Mouse (Mus musculus) limb, embryonic 12.5 days (tissue): Measurements from ENCODE around the gene Gpa33. TPM values are rescaled to one million over a fixed set of nuclear protein-coding genes. Genes with fewer than 3 reads are reported as not detected.

Experiments used
- ATAC-seq: fragments of 200-750 bp; cut with Nextera tagmentation; 2 replicates; pipeline ENCODE4 v1.8.0; 2017; ENCODE audit warnings: low read depth, moderate TSS enrichment; ENCODE audit not compliant: insufficient number of reproducible peaks, insufficient read depth, low FRiP score, low TSS enrichment
- H3K27ac ChIP-seq: fragments of 300-500 bp; sonication (generic); 2 replicates; pipeline ENCODE4 v1.5.1; 2016; ENCODE audit warnings: mild to moderate bottlenecking, moderate library complexity
- H3K27me3 ChIP-seq: fragments of 300-500 bp; sonication (generic); 2 replicates; pipeline ENCODE4 v1.6.1; 2016; ENCODE audit warnings: mild to moderate bottlenecking, moderate library complexity
- H3K36me3 ChIP-seq: fragments of 300-500 bp; sonication (generic); 2 replicates; pipeline ENCODE4 v1.6.1; 2016; ENCODE audit warnings: mild to moderate bottlenecking, moderate library complexity
- H3K4me1 ChIP-seq: fragments of 300-500 bp; sonication (generic); replicated peaks from 2 replicates; pipeline ENCODE4 v1.6.1; 2016
- H3K4me2 ChIP-seq: fragments of 300-500 bp; sonication (generic); 2 replicates; pipeline ENCODE4 v1.6.1; 2016; ENCODE audit warnings: mild to moderate bottlenecking, moderate library complexity
- H3K4me3 ChIP-seq: fragments of 300-500 bp; sonication (generic); replicated peaks from 2 replicates; pipeline ENCODE4 v1.5.1; 2016; ENCODE audit warnings: mild to moderate bottlenecking
- H3K9ac ChIP-seq: fragments of 300-500 bp; sonication (generic); replicated peaks from 2 replicates; pipeline ENCODE4 v1.6.1; 2016; ENCODE audit warnings: mild to moderate bottlenecking, moderate library complexity
- H3K9me3 ChIP-seq: fragments of 300-500 bp; sonication (generic); 2 replicates; pipeline ENCODE4 v1.6.1; 2016; ENCODE audit warnings: mild to moderate bottlenecking, moderate library complexity
- WGBS: fragments of 180-500 bp; shearing (Covaris S2); methylation state at CpG from one replicate; pipeline ENCODE4 v1.1.7; 2016; 5-methylcytosine and 5-hydroxymethylcytosine counted together
- polyA plus RNA-seq: library from polyadenylated mRNA; unstranded; fragments of >200 nt; fragmentation: Nextera tagmentation; extraction: Ambion mirVana; gene quantifications from 2 replicates; pipeline ENCODE4 v1.2.1, GENCODE M21; 2016

Gene Gpa33
- polyA plus RNA-seq, 1 experiment from 2014 or later, result 0.33 TPM

DNA sequence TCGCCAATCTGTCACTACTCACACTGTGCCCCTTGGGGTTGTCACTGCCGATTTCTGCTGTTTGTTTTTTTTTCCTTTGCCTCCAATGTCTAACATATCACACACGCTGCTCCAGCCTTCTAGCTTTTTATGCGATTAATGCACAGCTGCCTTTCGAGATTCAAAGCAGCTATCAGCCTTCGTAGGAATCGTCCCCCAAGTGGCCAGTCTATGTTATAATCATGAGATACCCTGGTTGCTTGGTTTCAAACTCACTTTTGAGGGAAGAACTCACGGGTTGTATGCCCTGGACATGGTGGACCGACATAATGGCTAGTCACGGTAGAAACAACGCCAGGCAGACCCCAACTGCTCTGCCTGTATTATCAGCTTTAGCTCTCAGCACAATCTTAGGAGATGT, 21.3 kb downstream of the Gpa33 start:
- H3K4me1 ChIP-seq, result no peaks in the 10 kb centered on the region
- H3K27me3 ChIP-seq, result peaks cover 19% of the 10 kb centered on the region
- no peak overlapping the region for H3K9ac ChIP-seq
- no peak overlapping the region for H3K4me3 ChIP-seq
- no peak overlapping the region for H3K4me2 ChIP-seq
- WGBS, result 71% methylated on average over 11 of the region's 11 CpGs
- no peaks in the 10 kb centered on the region for H3K9me3 ChIP-seq
- H3K27ac ChIP-seq, result no peak overlapping the region
- no peak for ATAC-seq
- no peaks in the 10 kb centered on the region for H3K36me3 ChIP-seq

DNA sequence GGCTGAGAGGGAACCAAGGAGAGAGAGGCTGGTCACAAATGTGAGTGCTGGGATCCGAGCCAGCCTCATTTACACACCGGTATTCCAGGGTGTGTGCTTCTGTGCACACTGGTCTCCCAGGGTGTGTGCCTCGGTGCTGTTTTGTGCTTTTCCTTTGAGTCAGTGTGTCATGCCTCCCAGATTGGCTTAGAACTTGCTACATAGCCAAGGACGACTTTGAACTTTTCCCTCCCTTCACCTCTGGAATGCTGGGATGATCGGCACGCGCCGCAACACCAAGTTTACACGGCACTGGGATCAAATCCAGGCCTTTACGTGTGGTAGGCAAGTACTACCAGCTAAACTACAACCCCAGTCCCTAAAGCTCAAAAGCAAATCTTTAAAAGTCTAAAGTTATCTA, 22.0 kb downstream of the Gpa33 start:
- no peaks in the 10 kb centered on the region for H3K36me3 ChIP-seq
- 87% methylated on average over 10 of the region's 10 CpGs for WGBS

DNA sequence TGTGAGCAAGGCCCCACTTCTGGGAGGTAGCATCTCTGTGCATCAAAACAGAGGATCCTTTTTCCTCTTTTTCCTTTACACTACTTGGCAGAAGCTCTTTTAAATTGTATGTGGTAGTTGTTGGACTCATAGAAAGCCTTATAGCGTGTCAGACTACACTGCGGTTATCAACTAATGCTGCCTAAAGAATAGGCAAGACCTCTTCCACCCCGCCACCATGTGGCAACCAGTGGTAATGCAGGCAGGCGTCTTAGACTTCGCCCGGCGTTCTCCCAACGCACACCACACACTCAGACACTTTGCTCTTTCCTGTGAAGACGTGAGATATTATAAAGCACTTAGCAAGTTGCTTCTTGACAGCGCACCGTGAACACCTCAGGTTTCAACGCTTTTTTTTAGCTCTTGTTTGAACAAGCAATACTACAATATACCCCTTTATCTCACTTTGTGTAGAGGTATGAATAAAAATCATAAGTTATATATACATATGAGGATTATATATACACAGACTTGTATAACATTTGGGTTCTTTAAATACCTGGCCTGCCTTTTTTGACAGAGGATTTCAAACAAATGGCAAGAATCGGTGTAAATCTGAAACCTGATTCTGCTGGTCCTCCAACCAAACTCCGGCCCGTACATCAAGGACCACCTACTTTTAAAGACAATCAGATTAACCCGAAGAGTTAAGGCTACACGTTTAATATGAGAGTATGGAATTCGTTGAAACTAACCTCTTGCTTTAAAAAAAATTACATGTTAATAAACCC, 23.5 kb downstream of the Gpa33 start:
- no peak overlapping the region for H3K4me2 ChIP-seq
- no peaks in the 10 kb centered on the region for H3K4me1 ChIP-seq
- H3K9ac ChIP-seq, result no peak overlapping the region
- 13% methylated on average over 18 of the region's 18 CpGs for WGBS
- ATAC-seq, result no peak; the same call in 1 of the 2 replicates
- no peak overlapping the region for H3K4me3 ChIP-seq
- no peaks in the 10 kb centered on the region for H3K36me3 ChIP-seq
- peaks cover 28% of the 10 kb centered on the region for H3K27me3 ChIP-seq
- H3K9me3 ChIP-seq, result no peaks in the 10 kb centered on the region
- no peak overlapping the region for H3K27ac ChIP-seq

More for the DNA sequence above, 22.0 kb downstream of the Gpa33 start:
- Histone ChIP-seq H3K27ac (no peak overlapping the region), H3K4me2 (no peak overlapping the region), H3K27me3 (peaks cover 20% of the 10 kb centered on the region), H3K9ac (no peak overlapping the region), H3K9me3 (no peaks in the 10 kb centered on the region), H3K4me1 (no peaks in the 10 kb centered on the region), H3K4me3 (no peak overlapping the region)
- ATAC-seq, result no peak

DNA sequence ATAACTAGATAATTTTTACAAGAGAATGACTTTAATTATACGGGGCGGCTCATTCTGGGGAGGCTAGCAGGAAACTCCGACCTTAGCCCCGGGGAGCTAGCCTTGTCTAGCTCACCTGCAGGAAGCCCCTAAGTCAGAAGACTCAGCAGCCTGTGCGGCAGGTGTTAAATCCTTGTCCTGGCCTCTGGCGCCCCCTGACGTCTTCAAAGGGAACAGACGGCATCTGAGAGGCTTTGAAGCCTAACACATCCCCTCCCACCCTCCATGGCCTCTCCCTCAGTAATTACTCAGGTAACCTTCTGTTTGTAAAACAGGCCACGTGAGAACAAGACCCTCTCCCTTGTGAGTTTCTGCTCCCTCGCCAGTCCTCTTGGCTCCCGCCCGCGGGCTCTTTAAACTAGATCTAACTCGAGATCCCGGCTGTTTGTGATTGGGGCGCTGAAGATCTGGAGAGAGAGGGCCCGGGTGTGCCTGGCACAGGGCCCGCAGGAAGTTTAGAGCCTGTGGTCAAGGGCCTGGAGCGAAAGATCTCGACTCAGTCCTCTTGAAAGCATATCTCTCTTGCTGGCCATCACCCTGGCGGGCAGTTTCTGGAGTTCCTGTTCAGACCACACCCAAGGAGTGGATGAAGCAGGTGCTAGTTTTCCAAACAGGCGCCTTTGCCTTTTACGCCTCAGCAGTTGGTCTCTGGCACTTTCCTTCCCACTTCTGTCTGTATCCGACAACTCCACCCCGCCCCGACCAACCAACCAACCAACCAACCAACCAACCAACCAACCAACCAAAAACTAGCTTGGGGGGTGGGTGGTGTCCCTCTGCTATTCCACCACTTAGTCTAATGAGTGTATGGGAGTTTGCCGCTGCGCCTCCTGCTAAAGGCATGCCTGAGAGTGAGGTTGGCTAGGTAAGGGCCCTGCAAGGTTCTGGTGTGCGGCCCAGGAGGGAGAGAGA, 24.4 kb downstream of the Gpa33 start:
- peak overlapping the region; percentile 24 for H3K4me3 ChIP-seq
- H3K36me3 ChIP-seq, result no peaks in the 10 kb centered on the region
- WGBS, result 8% methylated on average over 29 of the region's 29 CpGs
- H3K4me2 ChIP-seq, result peak overlapping the region; percentile 50
- H3K9me3 ChIP-seq, result no peaks in the 10 kb centered on the region
- H3K9ac ChIP-seq, result no peak overlapping the region
- peaks cover 37% of the 10 kb centered on the region for H3K27me3 ChIP-seq
- ATAC-seq, result peak; percentile 26; the same call in 1 of the 2 replicates
- no peaks in the 10 kb centered on the region for H3K4me1 ChIP-seq
- H3K27ac ChIP-seq, result no peak overlapping the region

DNA sequence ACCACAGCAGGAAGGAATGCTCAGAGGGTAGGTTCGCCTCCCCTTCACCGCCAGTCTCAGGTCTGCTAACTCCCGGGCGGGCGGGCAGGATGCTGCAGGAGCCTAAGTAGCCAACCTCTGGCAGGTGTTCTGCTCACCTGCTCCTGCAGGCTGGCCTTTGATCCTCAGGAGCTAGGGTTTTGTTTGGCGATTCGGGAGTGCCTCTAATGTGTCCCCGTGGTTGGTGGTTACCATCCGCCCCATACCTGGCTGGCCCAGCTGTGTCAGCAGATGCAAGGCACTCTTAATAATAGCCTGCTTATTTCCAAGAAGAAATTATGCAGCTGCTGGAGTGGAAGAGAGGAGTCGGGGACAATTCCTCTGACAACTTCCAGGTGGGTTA, 25.1 kb downstream of the Gpa33 start:
- no peaks in the 10 kb centered on the region for H3K36me3 ChIP-seq

DNA sequence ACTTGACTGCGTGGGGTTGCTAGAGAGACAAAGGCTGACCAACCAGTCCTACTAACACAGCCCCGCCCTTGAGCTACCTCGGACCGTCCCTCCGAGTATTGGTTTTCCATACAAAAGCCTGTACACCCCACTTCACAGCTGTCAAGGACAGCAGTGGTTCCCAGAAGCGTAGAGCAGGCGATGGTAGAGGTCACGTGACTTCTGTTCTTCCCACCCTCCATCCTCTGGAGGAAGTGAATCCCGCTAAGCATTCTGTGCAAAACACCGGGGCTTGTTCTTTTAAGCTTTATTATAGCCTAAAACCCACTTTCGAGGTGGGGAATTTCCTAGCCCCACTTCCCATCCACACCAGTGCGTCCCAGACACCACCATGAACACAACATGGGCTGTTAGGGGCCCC, 27.7 kb downstream of the Gpa33 start:
- H3K9me3 ChIP-seq, result no peaks in the 10 kb centered on the region
- no peaks in the 10 kb centered on the region for H3K36me3 ChIP-seq
- WGBS, result 84% methylated on average over 12 of the region's 12 CpGs
- H3K27ac ChIP-seq, result no peak overlapping the region
- H3K27me3 ChIP-seq, result peaks cover 47% of the 10 kb centered on the region
- H3K4me2 ChIP-seq, result no peak overlapping the region
- H3K4me3 ChIP-seq, result no peak overlapping the region
- no peak overlapping the region for H3K9ac ChIP-seq
- H3K4me1 ChIP-seq, result no peaks in the 10 kb centered on the region
- ATAC-seq, result no peak

More for the DNA sequence above, 25.1 kb downstream of the Gpa33 start:
- Histone ChIP-seq H3K9me3 (no peaks in the 10 kb centered on the region), H3K27ac (no peak overlapping the region), H3K27me3 (peaks cover 43% of the 10 kb centered on the region), H3K4me3 (no peak overlapping the region), H3K4me2 (no peak overlapping the region), H3K9ac (no peak overlapping the region), H3K4me1 (no peaks in the 10 kb centered on the region)
- WGBS, result 26% methylated on average over 10 of the region's 10 CpGs
- no peak for ATAC-seq

DNA sequence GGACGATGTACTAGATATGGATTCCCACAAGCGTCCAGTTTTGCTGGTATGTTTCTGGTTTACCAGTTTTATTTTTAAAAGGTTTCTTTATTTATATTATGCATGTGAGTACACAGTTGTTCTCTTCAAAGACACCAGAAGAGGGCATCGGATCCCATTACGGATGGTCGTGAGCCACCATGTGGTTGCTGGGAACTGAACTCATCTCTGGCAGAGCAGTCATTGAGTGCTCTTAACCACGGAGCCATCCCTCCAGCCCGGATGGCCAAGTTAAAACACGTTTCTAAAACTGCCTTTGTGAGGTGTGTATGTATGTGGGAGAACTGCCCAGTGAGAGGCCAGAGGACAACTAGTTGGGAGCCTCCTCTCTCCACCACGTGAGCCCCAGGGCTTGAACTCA, 28.6 kb downstream of the Gpa33 start:
- 62% methylated on average over 9 of the region's 9 CpGs for WGBS
- H3K4me3 ChIP-seq, result no peak overlapping the region

DNA sequence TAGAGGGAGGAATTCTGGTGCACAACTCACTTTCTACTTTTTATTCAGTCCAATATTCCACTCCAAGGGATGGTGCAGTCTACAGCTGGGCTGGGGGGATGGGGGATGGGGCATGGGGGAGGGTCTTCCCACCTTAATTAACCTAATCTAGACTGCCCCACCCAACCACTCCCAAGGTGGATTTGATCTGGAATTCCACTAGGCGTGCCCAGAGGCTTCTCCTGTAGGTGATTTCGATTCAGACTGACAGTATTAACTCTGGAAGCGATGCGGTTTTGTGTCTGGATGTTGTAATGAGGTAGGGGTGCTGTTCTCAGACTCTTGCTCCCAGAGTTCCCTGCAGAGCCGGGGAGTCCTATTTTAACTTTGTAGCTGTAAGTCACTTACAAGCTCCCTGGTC, 30.1 kb downstream of the Gpa33 start:
- Histone ChIP-seq H3K4me3 (no peak overlapping the region), H3K27ac (no peak overlapping the region), H3K27me3 (peaks cover 37% of the 10 kb centered on the region), H3K9ac (no peak overlapping the region), H3K9me3 (no peaks in the 10 kb centered on the region), H3K36me3 (no peaks in the 10 kb centered on the region), H3K4me1 (no peaks in the 10 kb centered on the region), H3K4me2 (peak overlapping the region; percentile 48)
- no peak for ATAC-seq
- 45% methylated on average over 5 of the region's 5 CpGs for WGBS

More for the DNA sequence above, 28.6 kb downstream of the Gpa33 start:
- Histone ChIP-seq H3K9ac (no peak overlapping the region), H3K36me3 (no peaks in the 10 kb centered on the region), H3K27ac (no peak overlapping the region), H3K4me2 (no peak overlapping the region), H3K27me3 (peaks cover 47% of the 10 kb centered on the region), H3K4me1 (no peaks in the 10 kb centered on the region), H3K9me3 (no peaks in the 10 kb centered on the region)
- no peak for ATAC-seq

DNA sequence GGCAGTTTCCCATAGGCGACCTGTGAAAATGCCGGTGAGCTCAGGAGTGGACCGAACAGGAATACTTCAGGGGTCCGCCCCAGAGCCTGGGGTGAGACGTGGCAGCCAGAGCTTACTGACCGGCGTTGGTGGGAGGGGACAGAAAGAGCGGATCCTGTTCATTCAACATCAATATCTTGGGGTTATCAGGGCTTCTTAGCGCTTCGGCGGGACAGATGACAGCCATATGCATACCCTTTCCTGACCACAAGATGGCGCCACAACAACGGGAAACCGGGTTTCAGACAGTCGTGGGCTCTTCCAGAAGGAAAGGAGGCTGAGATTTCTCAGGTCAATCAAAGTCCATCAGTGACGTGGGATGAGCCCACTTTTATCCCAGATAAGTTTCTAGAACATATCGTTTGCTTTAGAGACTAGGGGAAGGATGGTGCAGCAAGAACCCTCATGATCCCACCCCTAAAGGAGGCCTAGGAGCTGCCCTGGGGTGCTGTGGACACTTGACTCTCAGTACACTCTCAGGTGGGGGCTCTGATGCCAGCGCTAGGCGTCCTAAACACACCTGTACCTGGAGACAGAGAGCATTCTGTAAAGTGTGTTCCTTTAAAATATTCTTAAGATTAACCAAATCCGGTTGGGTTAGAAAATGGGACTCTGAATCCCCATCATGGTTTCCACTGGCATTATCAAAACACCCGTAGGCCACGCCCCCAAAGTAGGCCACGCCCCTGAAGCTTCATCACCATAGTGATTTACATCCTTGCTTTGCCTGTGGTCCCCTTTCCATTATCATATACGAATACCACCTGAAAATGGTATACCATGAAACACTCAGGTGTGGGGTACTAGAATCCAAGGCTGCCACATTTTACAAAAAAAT, 30.8 kb downstream of the Gpa33 start:
- Histone ChIP-seq H3K27me3 (peaks cover 30% of the 10 kb centered on the region), H3K9ac (no peak overlapping the region), H3K4me2 (peak overlapping the region; percentile 48), H3K4me3 (peak overlapping the region; percentile 19; the same call in 1 of the 2 replicates), H3K27ac (no peak overlapping the region), H3K4me1 (no peaks in the 10 kb centered on the region), H3K36me3 (no peaks in the 10 kb centered on the region), H3K9me3 (no peaks in the 10 kb centered on the region)
- 18% methylated on average over 24 of the region's 24 CpGs for WGBS
- no peak for ATAC-seq

DNA sequence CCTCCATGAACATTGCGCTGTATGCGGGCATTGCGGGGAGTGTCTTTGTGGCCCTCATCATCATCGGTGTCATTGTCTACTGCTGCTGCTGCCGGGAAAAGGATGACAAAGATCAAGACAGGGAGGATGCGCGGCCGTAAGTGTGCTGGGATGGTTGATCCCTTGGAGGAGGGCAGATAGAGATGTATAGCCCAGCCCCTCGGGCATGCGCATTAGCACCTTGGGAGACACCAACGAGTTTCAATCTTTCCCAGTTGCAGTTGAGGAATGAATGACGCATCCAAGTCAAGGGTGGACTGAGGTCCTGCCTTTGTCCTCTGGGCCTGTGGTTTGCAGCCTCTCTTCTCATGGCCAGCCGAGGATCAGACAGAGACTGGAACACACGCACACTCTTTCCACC, 34.5 kb downstream of the Gpa33 start:
- H3K27me3 ChIP-seq, result peaks cover 9% of the 10 kb centered on the region
- no peaks in the 10 kb centered on the region for H3K36me3 ChIP-seq
- no peak overlapping the region for H3K9ac ChIP-seq
- H3K4me3 ChIP-seq, result no peak overlapping the region
- no peak overlapping the region for H3K27ac ChIP-seq
- H3K9me3 ChIP-seq, result no peaks in the 10 kb centered on the region
- 89% methylated on average over 14 of the region's 14 CpGs for WGBS
- H3K4me1 ChIP-seq, result no peaks in the 10 kb centered on the region
- H3K4me2 ChIP-seq, result no peak overlapping the region
- no peak for ATAC-seq
